Mouse (Mus musculus): ENCODE measurements around the gene Lpcat1. TPM values are rescaled to one million over a fixed set of nuclear protein-coding genes. Genes with fewer than 3 reads are reported as not detected.

Gene Lpcat1
- total and polyA plus RNA-seq, 2 experiments from 2014 or later: 86.2 to 225 TPM

DNA sequence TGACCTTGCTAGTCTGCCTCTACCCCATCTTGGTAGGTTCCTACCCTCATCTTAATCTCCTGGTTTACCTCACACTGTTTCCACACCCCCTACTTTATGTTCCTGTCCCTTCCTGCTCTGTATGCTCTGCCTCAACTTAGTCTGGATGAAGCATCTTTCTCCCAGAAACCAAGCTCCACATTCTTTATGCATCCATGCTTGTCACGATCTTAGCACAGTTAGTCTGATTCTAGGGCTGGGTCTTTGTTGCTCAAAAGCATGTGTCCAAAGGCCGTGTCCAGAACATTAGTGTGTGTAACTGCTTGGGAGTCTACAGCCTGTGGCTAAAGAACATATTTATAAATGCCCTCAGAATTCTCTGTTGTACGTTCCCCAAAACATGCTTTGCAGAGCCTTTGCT is 1.8 kb downstream of the Lpcat1 start:
- H3K4me1 ChIP-seq (ENCODE audit: insufficient read depth, low read length): peaks cover 19% of the 10 kb centered on the region
- H3K36me3 ChIP-seq (ENCODE audit: insufficient read depth, low read length): no peaks in the 10 kb centered on the region; the same call in 1 of the 2 replicates
- H3K4me2 ChIP-seq (ENCODE audit: low read depth, low read length, poor library complexity, severe bottlenecking): peak overlapping the region; percentile 87
- no peak for TF ChIP-seq CTCF (IDR thresholded peaks at IDR 0.05)
- H3K9ac ChIP-seq (replicated peaks; ENCODE audit: low read length, poor library complexity, severe bottlenecking): peak overlapping the region; percentile 24; the same call in 1 of the 2 replicates
- no peaks in the 10 kb centered on the region for H3K9me3 ChIP-seq (ENCODE audit: low read length)
- no peaks in the 10 kb centered on the region for H3K27me3 ChIP-seq (ENCODE audit: insufficient read depth, low read length)
- no peak overlapping the region for H3K27ac ChIP-seq (ENCODE audit: low read depth, low read length)
- ATAC-seq (ENCODE audit: low FRiP score) (no peak), DNase-seq (ENCODE audit: low spot score) (no peak)
- WGBS: 45% methylated on average over 3 of the region's 3 CpGs
- peak overlapping the region; percentile 87 for H3K4me3 ChIP-seq (ENCODE audit: low read depth, low read length)

DNA sequence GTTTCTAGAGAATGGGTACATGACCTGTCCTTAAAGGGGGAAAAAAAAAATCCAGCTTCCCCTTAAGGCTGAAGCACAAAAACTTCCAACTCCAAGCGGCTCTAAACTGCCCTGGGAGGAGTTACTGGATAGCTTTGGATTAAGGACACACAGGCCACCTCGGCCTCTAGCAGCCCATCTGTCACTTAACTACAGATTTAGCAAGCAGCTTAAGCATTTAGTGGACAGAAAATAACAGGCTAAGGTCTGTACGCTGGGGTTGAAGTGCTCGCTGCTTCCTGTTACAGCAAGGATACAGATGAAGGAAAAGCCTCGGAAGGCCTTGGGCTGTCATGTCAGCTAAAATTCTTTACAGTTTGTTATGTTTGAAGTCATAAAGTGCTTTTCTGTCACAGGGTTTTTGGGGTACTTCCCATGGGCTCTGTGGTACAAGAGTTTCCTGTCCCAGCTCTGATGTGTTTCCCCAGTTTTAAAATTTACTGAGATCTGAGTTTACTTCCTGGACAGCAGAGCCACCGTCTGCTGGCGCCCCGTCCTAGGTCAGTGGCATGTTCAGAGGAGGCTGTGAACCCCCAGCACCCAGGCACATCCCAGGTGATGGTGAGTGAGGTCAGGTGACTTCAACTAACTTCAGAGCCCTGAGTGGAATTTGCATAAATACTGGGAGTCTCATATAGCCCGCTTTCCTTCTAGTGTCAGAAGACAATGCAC is 2.4 kb downstream of the Lpcat1 start:
- Histone ChIP-seq H3K9me3 (ENCODE audit: low read length) (no peaks in the 10 kb centered on the region), H3K27me3 (ENCODE audit: insufficient read depth, low read length) (no peaks in the 10 kb centered on the region), H3K27ac (ENCODE audit: low read depth, low read length) (no peak overlapping the region), H3K4me3 (ENCODE audit: low read depth, low read length) (no peak overlapping the region), H3K36me3 (ENCODE audit: insufficient read depth, low read length) (no peaks in the 10 kb centered on the region; the same call in 1 of the 2 replicates), H3K4me1 (ENCODE audit: insufficient read depth, low read length) (peaks cover 19% of the 10 kb centered on the region), H3K9ac (replicated peaks; ENCODE audit: low read length, poor library complexity, severe bottlenecking) (peak overlapping the region; percentile 24; the same call in 1 of the 2 replicates), H3K4me2 (ENCODE audit: low read depth, low read length, poor library complexity, severe bottlenecking) (peak overlapping the region; percentile 87)
- ATAC-seq (ENCODE audit: low FRiP score) (no peak), DNase-seq (ENCODE audit: low spot score) (no peak)
- 52% methylated on average over 9 of the region's 9 CpGs for WGBS
- no peak for TF ChIP-seq CTCF (IDR thresholded peaks at IDR 0.05)

DNA sequence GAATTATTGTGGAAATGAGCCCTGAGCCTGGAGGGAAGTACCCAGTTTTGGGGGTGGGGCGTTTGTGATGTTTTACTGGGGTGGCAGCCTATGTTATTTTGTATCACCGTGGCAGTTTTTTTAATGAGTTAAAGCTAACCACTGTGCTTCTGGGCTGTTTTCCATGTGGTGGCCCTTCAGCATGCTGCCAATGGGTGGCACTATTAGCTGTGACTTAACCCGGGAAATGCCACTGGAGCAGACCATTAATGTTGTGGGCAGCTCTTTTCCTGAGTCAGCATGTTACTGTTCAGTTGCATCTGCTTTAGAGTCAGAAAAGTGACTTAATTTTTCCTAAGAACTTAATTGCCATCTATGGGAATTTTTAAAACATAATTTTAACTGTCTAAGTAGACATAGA is 5.5 kb downstream of the Lpcat1 start:
- H3K36me3 ChIP-seq (ENCODE audit: insufficient read depth, low read length): no peaks in the 10 kb centered on the region; the same call in 1 of the 2 replicates
- H3K27ac ChIP-seq (ENCODE audit: low read depth, low read length): no peak overlapping the region
- no peaks in the 10 kb centered on the region for H3K9me3 ChIP-seq (ENCODE audit: low read length)
- no peak overlapping the region for H3K9ac ChIP-seq (replicated peaks; ENCODE audit: low read length, poor library complexity, severe bottlenecking)
- no peaks in the 10 kb centered on the region for H3K27me3 ChIP-seq (ENCODE audit: insufficient read depth, low read length)
- no peak overlapping the region for H3K4me2 ChIP-seq (ENCODE audit: low read depth, low read length, poor library complexity, severe bottlenecking)
- peaks cover 19% of the 10 kb centered on the region for H3K4me1 ChIP-seq (ENCODE audit: insufficient read depth, low read length)
- DNase-seq (ENCODE audit: low spot score) (no peak), ATAC-seq (ENCODE audit: low FRiP score) (no peak)
- peak; percentile 31 for TF ChIP-seq CTCF (IDR thresholded peaks at IDR 0.05)
- 82% methylated on average over 3 of the region's 3 CpGs for WGBS
- no peak overlapping the region for H3K4me3 ChIP-seq (ENCODE audit: low read depth, low read length)

DNA sequence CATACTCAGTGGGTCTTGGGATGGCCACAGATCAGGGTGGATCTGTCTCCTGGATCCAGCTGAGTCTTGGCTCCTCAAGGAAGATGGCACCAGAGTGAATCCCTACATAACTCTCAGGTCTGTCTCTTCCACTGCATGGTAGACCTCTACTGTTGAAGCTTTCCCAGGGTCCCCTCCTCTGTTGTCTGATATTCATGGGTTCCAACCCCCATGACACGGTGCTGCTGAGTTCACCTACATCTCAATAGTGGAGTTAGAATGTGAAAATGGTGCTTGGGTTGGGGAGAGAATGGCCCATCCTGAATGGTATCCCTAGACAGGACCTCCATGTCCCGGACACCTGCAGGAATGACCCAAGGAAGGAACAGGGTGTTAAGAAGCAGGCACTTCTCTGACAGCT is 6.7 kb downstream of the Lpcat1 start:
- Histone ChIP-seq H3K4me2 (ENCODE audit: low read depth, low read length, poor library complexity, severe bottlenecking) (no peak overlapping the region), H3K27ac (ENCODE audit: low read depth, low read length) (no peak overlapping the region), H3K36me3 (ENCODE audit: insufficient read depth, low read length) (no peaks in the 10 kb centered on the region; the same call in 1 of the 2 replicates), H3K9ac (replicated peaks; ENCODE audit: low read length, poor library complexity, severe bottlenecking) (no peak overlapping the region), H3K4me3 (ENCODE audit: low read depth, low read length) (no peak overlapping the region), H3K27me3 (ENCODE audit: insufficient read depth, low read length) (no peaks in the 10 kb centered on the region), H3K9me3 (ENCODE audit: low read length) (no peaks in the 10 kb centered on the region), H3K4me1 (ENCODE audit: insufficient read depth, low read length) (peaks cover 13% of the 10 kb centered on the region)
- DNase-seq (ENCODE audit: low spot score) (no peak), ATAC-seq (ENCODE audit: low FRiP score) (no peak)
- WGBS: 91% methylated on average over 2 of the region's 2 CpGs
- no peak for TF ChIP-seq CTCF (IDR thresholded peaks at IDR 0.05)

DNA sequence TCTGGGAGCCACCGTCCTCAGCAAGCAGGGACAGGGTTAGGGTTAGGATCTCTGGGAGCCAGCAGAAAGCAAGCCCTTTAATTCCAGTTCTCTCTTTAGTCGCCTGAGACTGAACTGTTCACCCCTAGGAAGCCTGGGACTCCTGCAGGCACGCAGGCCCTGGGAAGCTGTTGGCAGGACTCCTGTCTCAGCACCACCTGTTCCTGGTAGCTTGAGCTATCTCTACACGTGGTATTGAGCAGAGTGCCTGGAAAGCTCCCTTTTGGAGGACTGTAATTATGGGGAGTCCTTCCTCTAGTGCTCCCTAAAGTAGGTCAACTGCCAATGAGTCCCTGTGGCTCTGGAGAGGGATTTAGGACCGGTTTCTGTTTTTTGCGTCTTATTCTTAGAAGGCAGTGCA is 7.2 kb downstream of the Lpcat1 start:
- no peak overlapping the region for H3K4me2 ChIP-seq (ENCODE audit: low read depth, low read length, poor library complexity, severe bottlenecking)
- no peaks in the 10 kb centered on the region for H3K27me3 ChIP-seq (ENCODE audit: insufficient read depth, low read length)
- H3K36me3 ChIP-seq (ENCODE audit: insufficient read depth, low read length): no peaks in the 10 kb centered on the region; the same call in 1 of the 2 replicates
- no peak overlapping the region for H3K4me3 ChIP-seq (ENCODE audit: low read depth, low read length)
- H3K9ac ChIP-seq (replicated peaks; ENCODE audit: low read length, poor library complexity, severe bottlenecking): no peak overlapping the region
- H3K4me1 ChIP-seq (ENCODE audit: insufficient read depth, low read length): peaks cover 10% of the 10 kb centered on the region; the same call in 1 of the 2 replicates
- no peak overlapping the region for H3K27ac ChIP-seq (ENCODE audit: low read depth, low read length)
- WGBS: 83% methylated on average over 6 of the region's 6 CpGs
- no peaks in the 10 kb centered on the region for H3K9me3 ChIP-seq (ENCODE audit: low read length)
- DNase-seq (ENCODE audit: low spot score) (no peak), ATAC-seq (ENCODE audit: low FRiP score) (no peak)
- no peak for TF ChIP-seq CTCF (IDR thresholded peaks at IDR 0.05)
